Mouse (Mus musculus): ENCODE data around the gene Ms4a7. TPM values are rescaled to one million over a fixed set of nuclear protein-coding genes. Genes with fewer than 3 reads are reported as not detected.

Gene Ms4a7
- total RNA-seq (2023; ENCODE audit: inconsistent age), result 1.4 to 3.6 TPM (median 1.9 TPM) in 4 replicates

DNA sequence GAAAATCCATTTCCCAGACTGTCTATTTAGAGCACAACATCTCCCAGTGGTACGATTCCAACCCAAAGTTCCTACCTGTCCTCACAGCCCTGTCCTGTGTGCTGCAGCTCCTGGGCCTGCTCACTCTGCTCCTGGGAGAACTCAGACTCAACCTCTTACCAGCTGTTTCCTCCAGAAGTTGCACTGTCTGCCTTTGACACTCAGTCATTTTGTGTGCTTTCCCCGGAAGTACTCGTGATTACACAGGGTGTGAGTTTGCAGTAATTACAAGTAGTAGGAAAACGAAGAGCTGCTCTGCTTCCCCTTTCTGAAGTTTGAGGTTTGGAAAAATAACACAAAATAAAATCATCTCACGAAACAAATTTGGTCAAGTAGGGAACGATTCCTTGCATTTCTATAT lies at the start of gene Ms4a7:
Ms4a7 (minus strand) TSS at position 215 of the 400 bp plus-strand sequence.

DNA sequence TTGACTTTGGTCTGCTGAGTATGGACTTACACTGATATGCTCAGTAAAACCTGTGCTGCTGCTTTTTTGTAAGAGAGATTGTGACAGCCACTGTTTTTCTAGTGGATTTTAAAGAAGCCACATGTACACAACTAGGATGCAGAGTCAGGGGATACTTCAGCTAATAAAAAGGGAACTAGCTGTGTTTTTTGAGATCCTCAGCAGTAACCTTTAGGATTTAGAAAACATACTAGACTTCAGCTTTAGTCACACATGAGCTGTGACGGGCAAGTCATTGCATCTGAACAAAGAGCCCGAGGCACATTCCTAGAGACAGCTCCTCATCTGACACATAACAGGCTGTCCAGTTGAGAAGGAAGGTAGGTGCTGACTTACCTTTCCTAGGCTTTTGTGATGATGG lies 39.3 kb upstream of the Ms4a7 start, which contains the start of gene Ms4a4a:
Ms4a4a (plus strand) TSS at position 251 of the 400 bp plus-strand sequence.

DNA sequence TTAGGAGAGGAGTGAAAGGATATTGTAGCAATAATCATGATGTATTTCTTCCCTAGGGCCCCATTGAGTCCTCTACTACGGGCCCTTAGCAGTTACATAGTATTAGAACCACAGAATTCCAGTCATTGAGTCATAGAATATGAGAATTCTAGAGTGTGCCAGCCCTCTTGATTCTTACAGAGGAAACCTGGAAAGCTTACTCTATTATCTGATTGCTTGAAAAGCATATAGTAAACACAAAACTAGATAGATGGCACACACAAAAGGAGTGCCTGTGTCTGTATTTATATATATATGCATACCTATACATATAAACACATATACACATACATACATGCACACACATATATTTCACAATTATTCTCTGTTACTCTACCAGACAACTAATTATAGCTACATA lies 21.6 kb downstream of the Ms4a7 start, which contains the start of gene Ms4a14:
Ms4a14 (minus strand) TSS at position 101 of the 400 bp plus-strand sequence.

DNA sequence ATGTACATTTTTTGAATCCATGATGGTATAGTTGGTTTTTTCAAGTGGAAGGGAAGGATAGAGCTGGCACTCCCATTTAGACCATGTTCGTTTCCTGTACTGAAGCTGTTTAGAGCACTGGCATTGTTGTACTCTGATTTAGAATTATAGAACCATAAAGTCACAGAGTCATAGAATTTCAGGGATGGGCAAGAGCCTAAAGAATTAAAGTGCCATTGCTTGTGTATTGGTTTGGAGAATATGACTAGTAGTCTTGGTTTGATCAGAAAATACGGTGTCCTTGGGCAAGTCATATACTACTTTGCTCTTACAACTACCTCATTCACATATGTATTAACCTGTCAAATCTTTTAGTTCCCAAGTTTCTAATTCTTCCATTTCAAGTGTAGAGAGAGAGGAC lies 52.2 kb downstream of the Ms4a7 start, which contains the start of gene Ms4a5:
Ms4a5 (minus strand) TSS at position 101 of the 400 bp plus-strand sequence.

Other genes with a start within 250 kb of the Ms4a7 start
- gene 1700017D01Rik, start 205.3 kb downstream of the Ms4a7 start, total RNA-seq (2023; ENCODE audit: inconsistent age), result not detected in 4 replicates
- gene 1700025F22Rik, start 170.8 kb downstream of the Ms4a7 start, total RNA-seq (2023; ENCODE audit: inconsistent age), result not detected in 4 replicates
- not detected in 4 replicates for gene Ms4a13, start 139.4 kb downstream of the Ms4a7 start, total RNA-seq (2023; ENCODE audit: inconsistent age)
- gene Ms4a12, start 103.7 kb downstream of the Ms4a7 start, total RNA-seq (2023; ENCODE audit: inconsistent age), result 0.29 to 1.0 TPM (median 0.43 TPM) in 4 replicates
- 698 to 773 TPM (median 771 TPM) in 4 replicates for gene Ms4a1, start 69.9 kb downstream of the Ms4a7 start, total RNA-seq (2023; ENCODE audit: inconsistent age)
- not detected in 4 replicates for gene Ms4a5, start 52.3 kb downstream of the Ms4a7 start, total RNA-seq (2023; ENCODE audit: inconsistent age)
- 0.45 to 0.80 TPM (median 0.62 TPM) in 4 replicates for gene Ms4a14, start 21.7 kb downstream of the Ms4a7 start, total RNA-seq (2023; ENCODE audit: inconsistent age)
- 1.7 to 3.0 TPM (median 2.1 TPM) in 4 replicates for gene Ms4a4a, start 39.4 kb upstream of the Ms4a7 start, total RNA-seq (2023; ENCODE audit: inconsistent age)
- gene Ms4a4c, start 68.6 kb upstream of the Ms4a7 start, total RNA-seq (2023; ENCODE audit: inconsistent age), result 171 to 202 TPM (median 193 TPM) in 4 replicates
- gene Ms4a4b, start 107.4 kb upstream of the Ms4a7 start, total RNA-seq (2023; ENCODE audit: inconsistent age), result 19.0 to 28.4 TPM (median 21.9 TPM) in 4 replicates
- gene Ms4a6c, start 133.2 kb upstream of the Ms4a7 start, total RNA-seq (2023; ENCODE audit: inconsistent age), result 17.6 to 21.8 TPM (median 20.2 TPM) in 4 replicates
- gene Gm8369, start 149.8 kb upstream of the Ms4a7 start, total RNA-seq (2023; ENCODE audit: inconsistent age), result 189 to 234 TPM (median 225 TPM) in 4 replicates
- 75.6 to 97.7 TPM (median 82.5 TPM) in 4 replicates for gene Ms4a6b, start 180.4 kb upstream of the Ms4a7 start, total RNA-seq (2023; ENCODE audit: inconsistent age)
- 0.32 to 0.48 TPM (median 0.45 TPM) in 3 of 4 replicates, not detected in the other for gene Ms4a4d, start 200.7 kb upstream of the Ms4a7 start, total RNA-seq (2023; ENCODE audit: inconsistent age)

Data from B cell, adult (primary cell).